Mouse (Mus musculus) MEL (cell line): ENCODE results near the gene Il4. TPM values are rescaled to one million over a fixed set of nuclear protein-coding genes. Genes with fewer than 3 reads are reported as not detected.
A peak's percentile ranks its signal among the peaks of the same experiment; 100 is the strongest.

ENCODE experiments used
- DNase-seq: peaks from one replicate; pipeline ENCODE4 v3.0.0; 2011; ENCODE audit warnings: low read depth, low spot score
- H3K27ac ChIP-seq: 2 replicates; pipeline ENCODE4 v1.5.1; 2012; ENCODE audit warnings: low read depth, mild to moderate bottlenecking, control low read depth, low read length, moderate library complexity; ENCODE audit not compliant: control insufficient read depth
- H3K27me3 ChIP-seq, 2 experiments: fragments of 150-350 bp in 1 of 2; sonication (generic) in 1 of 2; 2 replicates each; pipeline ENCODE4 v1.6.1; 2012; ENCODE audit warnings: low read length in 2 of 2, mild to moderate bottlenecking in 2 of 2, improper control_type of control experiment in 1 of 2, moderate library complexity in 1 of 2; ENCODE audit not compliant: insufficient read depth in 2 of 2, control insufficient read depth in 1 of 2
- H3K36me3 ChIP-seq, 2 experiments: 2 replicates each; pipeline ENCODE4 v1.6.1; 2012 to 2014; ENCODE audit warnings: low read length in 2 of 2, improper control_type of control experiment in 1 of 2, inconsistent platforms in 1 of 2, mild to moderate bottlenecking in 1 of 2; ENCODE audit not compliant: insufficient read depth in 2 of 2, control insufficient read depth in 1 of 2
- H3K4me1 ChIP-seq, 2 experiments: fragments of 150-350 bp in 1 of 2; sonication (generic) in 1 of 2; 2 replicates each; pipeline ENCODE4 v1.6.1; 2012; ENCODE audit warnings: low read length in 2 of 2, improper control_type of control experiment in 1 of 2, mild to moderate bottlenecking in 1 of 2; ENCODE audit not compliant: insufficient read depth in 2 of 2, control insufficient read depth in 1 of 2
- H3K4me3 ChIP-seq, 2 experiments: fragments of 150-350 bp in 1 of 2; sonication (generic) in 1 of 2; 2 replicates each; pipeline ENCODE4 v1.5.1; 2012; ENCODE audit warnings: low read depth in 2 of 2, low read length in 2 of 2, mild to moderate bottlenecking in 2 of 2, moderate library complexity in 2 of 2, control low read depth in 1 of 2, improper control_type of control experiment in 1 of 2; ENCODE audit not compliant: control insufficient read depth in 1 of 2, insufficient read depth in 1 of 2
- H3K79me2 ChIP-seq: 2 replicates; pipeline ENCODE4 v1.6.1; 2012; ENCODE audit warnings: mild to moderate bottlenecking, low read length, moderate library complexity; ENCODE audit not compliant: control insufficient read depth, poor library complexity, insufficient read depth
- H3K9ac ChIP-seq: 2 replicates; pipeline ENCODE4 v1.6.1; 2012; ENCODE audit warnings: low read depth, mild to moderate bottlenecking, control low read depth, low read length, moderate library complexity; ENCODE audit not compliant: control insufficient read depth, poor library complexity, severe bottlenecking
- H3K9me3 ChIP-seq: fragments of 150-350 bp; sonication (generic); replicated peaks from 2 replicates; pipeline ENCODE4 v1.6.1; 2012; ENCODE audit warnings: mild to moderate bottlenecking, low read length, improper control_type of control experiment, moderate library complexity; ENCODE audit not compliant: insufficient read depth
- BHLHE40 ChIP-seq: IDR thresholded peaks from 2 replicates; pipeline ENCODE4 v1.6.1; 2012; ENCODE audit warnings: low read depth, mild to moderate bottlenecking, inconsistent platforms, low read length, improper control_type of control experiment, borderline replicate concordance
- CHD1 ChIP-seq: IDR thresholded peaks from 2 replicates; pipeline ENCODE4 v1.6.1; 2012; ENCODE audit warnings: low read depth, mild to moderate bottlenecking, inconsistent platforms, low read length, improper control_type of control experiment
- CHD2 ChIP-seq: IDR thresholded peaks from 2 replicates; pipeline ENCODE4 v1.6.1; 2011; ENCODE audit warnings: low read length, improper control_type of control experiment
- CTCF ChIP-seq, 3 experiments: IDR thresholded peaks in 2 of 3; conservative IDR thresholded peaks in 1 of 3; 2 replicates each; pipeline ENCODE4 v1.5.1; 2011 to 2012; ENCODE audit warnings: low read length in 3 of 3, low read depth in 2 of 3, mild to moderate bottlenecking in 2 of 3, improper control_type of control experiment in 1 of 3, inconsistent platforms in 1 of 3, mixed read lengths in 1 of 3, moderate library complexity in 1 of 3; ENCODE audit not compliant: control insufficient read depth in 1 of 3, insufficient read depth in 1 of 3, poor library complexity in 1 of 3, severe bottlenecking in 1 of 3
- E2F4 ChIP-seq: IDR thresholded peaks from 2 replicates; pipeline ENCODE4 v1.6.1; 2011; ENCODE audit warnings: low read depth, low read length, improper control_type of control experiment, borderline replicate concordance
- ELF1 ChIP-seq: IDR thresholded peaks from 2 replicates; pipeline ENCODE4 v1.6.1; 2014; ENCODE audit warnings: low read depth, mild to moderate bottlenecking, inconsistent platforms, low read length, improper control_type of control experiment, moderate library complexity
- EP300 ChIP-seq, 2 experiments: IDR thresholded peaks; 2 replicates each; pipeline ENCODE4 v1.6.1; 2011; ENCODE audit warnings: improper control_type of control experiment in 2 of 2, low read length in 2 of 2, low read depth in 1 of 2, mild to moderate bottlenecking in 1 of 2
- ETS1 ChIP-seq: IDR thresholded peaks from 2 replicates; pipeline ENCODE4 v1.6.1; 2012; ENCODE audit warnings: low read depth, mild to moderate bottlenecking, inconsistent platforms, low read length, improper control_type of control experiment, moderate library complexity
- GABPA ChIP-seq: IDR thresholded peaks from 2 replicates; pipeline ENCODE4 v1.6.1; 2012; ENCODE audit warnings: low read depth, mild to moderate bottlenecking, inconsistent platforms, low read length, improper control_type of control experiment, moderate library complexity
- GATA1 ChIP-seq: IDR thresholded peaks from 2 replicates; pipeline ENCODE4 v1.6.1; 2011; ENCODE audit warnings: low read depth, low read length, improper control_type of control experiment
- JUND ChIP-seq: IDR thresholded peaks from 2 replicates; pipeline ENCODE4 v1.6.1; 2011; ENCODE audit warnings: low read depth, mild to moderate bottlenecking, improper control_type of control experiment, low read length
- KAT2A ChIP-seq: conservative IDR thresholded peaks from 2 replicates; pipeline ENCODE4 v1.6.1; 2012; ENCODE audit warnings: low read depth, low read length, improper control_type of control experiment, inconsistent platforms
- MAFK ChIP-seq: IDR thresholded peaks from 2 replicates; pipeline ENCODE4 v1.6.1; 2011; ENCODE audit warnings: low read depth, mild to moderate bottlenecking, low read length, improper control_type of control experiment, borderline replicate concordance
- MAX ChIP-seq: IDR thresholded peaks from 2 replicates; pipeline ENCODE4 v1.6.1; 2011; ENCODE audit warnings: low read length, improper control_type of control experiment
- MAZ ChIP-seq: IDR thresholded peaks from 2 replicates; pipeline ENCODE4 v1.6.1; 2012; ENCODE audit warnings: low read depth, mild to moderate bottlenecking, inconsistent platforms, low read length, improper control_type of control experiment
- MXI1 ChIP-seq: IDR thresholded peaks from 2 replicates; pipeline ENCODE4 v1.6.1; 2011; ENCODE audit warnings: mild to moderate bottlenecking, low read depth, low read length, improper control_type of control experiment
- MYB ChIP-seq: IDR thresholded peaks from 2 replicates; pipeline ENCODE4 v1.6.1; 2011; ENCODE audit warnings: mild to moderate bottlenecking, low read depth, low read length, improper control_type of control experiment
- MYC ChIP-seq: IDR thresholded peaks from 2 replicates; pipeline ENCODE4 v1.6.1; 2011; ENCODE audit warnings: low read depth, mild to moderate bottlenecking, low read length, improper control_type of control experiment, moderate library complexity
- NELFE ChIP-seq: IDR thresholded peaks from 2 replicates; pipeline ENCODE4 v1.6.1; 2011; ENCODE audit warnings: low read depth, low read length, improper control_type of control experiment
- NRF1 ChIP-seq: IDR thresholded peaks from 2 replicates; pipeline ENCODE4 v1.6.1; 2014; ENCODE audit warnings: low read depth, mild to moderate bottlenecking, inconsistent platforms, low read length, improper control_type of control experiment, moderate library complexity; ENCODE audit not compliant: poor library complexity, insufficient read depth, severe bottlenecking
- POLR2A ChIP-seq, 2 experiments: IDR thresholded peaks; 2 replicates each; pipeline ENCODE4 v1.6.1; 2011 to 2012; ENCODE audit warnings: low read length in 2 of 2, mild to moderate bottlenecking in 2 of 2, control low read depth in 1 of 2, improper control_type of control experiment in 1 of 2, low read depth in 1 of 2, moderate library complexity in 1 of 2; ENCODE audit not compliant: control insufficient read depth in 1 of 2, insufficient read depth in 1 of 2, poor library complexity in 1 of 2
- POLR2AphosphoS2 ChIP-seq: IDR thresholded peaks from 2 replicates; pipeline ENCODE4 v1.6.1; 2011; ENCODE audit warnings: low read length, improper control_type of control experiment
- POLR2AphosphoS5 ChIP-seq: IDR thresholded peaks from 2 replicates; pipeline ENCODE4 v1.6.1; 2012; ENCODE audit warnings: low read depth, borderline replicate concordance, mild to moderate bottlenecking, inconsistent platforms, low read length, moderate library complexity, mixed read lengths
- RAD21 ChIP-seq: IDR thresholded peaks from 2 replicates; pipeline ENCODE4 v1.6.1; 2011; ENCODE audit warnings: mild to moderate bottlenecking, low read depth, low read length, improper control_type of control experiment
- RCOR1 ChIP-seq: IDR thresholded peaks from 2 replicates; pipeline ENCODE4 v1.6.1; 2012; ENCODE audit warnings: low read depth, mild to moderate bottlenecking, inconsistent platforms, low read length, improper control_type of control experiment
- SMC3 ChIP-seq: IDR thresholded peaks from 2 replicates; pipeline ENCODE4 v1.6.1; 2011; ENCODE audit warnings: low read depth, low read length, improper control_type of control experiment
- TAL1 ChIP-seq: IDR thresholded peaks from 2 replicates; pipeline ENCODE4 v1.6.1; 2012; ENCODE audit warnings: mild to moderate bottlenecking, inconsistent platforms, low read length, moderate library complexity, mixed read lengths
- TBP ChIP-seq: IDR thresholded peaks from 2 replicates; pipeline ENCODE4 v1.8.0; 2011; ENCODE audit warnings: low read depth, low read length, improper control_type of control experiment
- TCF12 ChIP-seq: IDR thresholded peaks from 2 replicates; pipeline ENCODE4 v1.6.1; 2014; ENCODE audit warnings: low read depth, mild to moderate bottlenecking, inconsistent platforms, low read length, improper control_type of control experiment, moderate library complexity
- UBTF ChIP-seq: IDR thresholded peaks from 2 replicates; pipeline ENCODE4 v1.6.1; 2012; ENCODE audit warnings: low read depth, mild to moderate bottlenecking, inconsistent platforms, low read length, improper control_type of control experiment, moderate library complexity, borderline replicate concordance; ENCODE audit not compliant: insufficient read depth
- USF1 ChIP-seq: IDR thresholded peaks from 2 replicates; pipeline ENCODE4 v1.6.1; 2014; ENCODE audit warnings: low read depth, mild to moderate bottlenecking, inconsistent platforms, low read length, improper control_type of control experiment, moderate library complexity
- USF2 ChIP-seq, 2 experiments: IDR thresholded peaks; 2 replicates each; pipeline ENCODE4 v1.6.1; 2011 to 2012; ENCODE audit warnings: improper control_type of control experiment in 2 of 2, low read length in 2 of 2, borderline replicate concordance in 1 of 2, inconsistent platforms in 1 of 2, low read depth in 1 of 2, mild to moderate bottlenecking in 1 of 2; ENCODE audit not compliant: insufficient read depth in 1 of 2
- ZKSCAN1 ChIP-seq: IDR thresholded peaks from 2 replicates; pipeline ENCODE4 v1.6.1; 2012; ENCODE audit warnings: low read depth, mild to moderate bottlenecking, inconsistent platforms, low read length, improper control_type of control experiment, moderate library complexity
- ZMIZ1 ChIP-seq: IDR thresholded peaks from 2 replicates; pipeline ENCODE4 v1.6.1; 2012; ENCODE audit warnings: low read depth, mild to moderate bottlenecking, inconsistent platforms, low read length, improper control_type of control experiment, moderate library complexity
- ZNF384 ChIP-seq: IDR thresholded peaks from 2 replicates; pipeline ENCODE4 v1.6.1; 2012; ENCODE audit warnings: low read depth, mild to moderate bottlenecking, inconsistent platforms, low read length, improper control_type of control experiment
- polyA plus RNA-seq, 2 experiments: library from polyadenylated mRNA; stranded (reverse) in 1 of 2; unstranded in 1 of 2; fragments of >175 nt in 1 of 2; fragments of >200 nt in 1 of 2; gene quantifications; 2 replicates each; pipeline versions ENCODE4 v1.2.1 to v1.2.4; 2012; ENCODE audit warnings: low replicate concordance in 2 of 2, low read depth in 1 of 2; ENCODE audit not compliant: insufficient read length in 2 of 2, insufficient read depth in 1 of 2, missing spikeins in 1 of 2
- total RNA-seq: library from RNA; depleted of rRNA; stranded (reverse); fragments of 300-350 nt; gene quantifications from 2 replicates; pipeline ENCODE4 v1.2.3, GENCODE M21; 2012

Gene Il4
- total and polyA plus RNA-seq, 3 experiments = 4.3 to 10.4 TPM; not detected in 1

- H3K27me3 ChIP-seq = no peaks in the 10 kb centered on the region
- H3K4me3 ChIP-seq = peak overlapping the region; percentile 83 to 97
- peak; percentile 93 for DNase-seq
- H3K9ac ChIP-seq = peak overlapping the region; percentile 88
- H3K27ac ChIP-seq = peak overlapping the region; percentile 97
- no peaks in the 10 kb centered on the region for H3K9me3 ChIP-seq
- peaks cover 22% of the 10 kb centered on the region for H3K79me2 ChIP-seq
- peaks cover 42 to 55% of the 10 kb centered on the region in 2 experiments for H3K4me1 ChIP-seq
- H3K36me3 ChIP-seq = peaks cover 0 to 50% of the 10 kb centered on the region in 2 experiments; a peak in 3 of 4 replicates
- TF ChIP-seq ZKSCAN1 = no peak
- TF ChIP-seq EP300 (IDR thresholded peaks at IDR 0.05; ENCODE audit: low read depth in 1 of 2, low read length in 2 of 2) = peak; percentile 87 to 90
- peak; percentile 75 to 82; a peak in 3 of 4 replicates for TF ChIP-seq POLR2A (IDR thresholded peaks at IDR 0.05; ENCODE audit: control insufficient read depth in 1 of 2, insufficient read depth in 1 of 2, low read depth in 1 of 2, low read length in 2 of 2, poor library complexity in 1 of 2)
- TF ChIP-seq MAFK = 0 out of 2 replicates have a peak, but pooled peaks have one; percentile 60
- peak; percentile 82 for TF ChIP-seq RCOR1
- TF ChIP-seq POLR2AphosphoS5 = peak; percentile 33; the same call in 1 of the 2 replicates
- 0 out of 2 replicates have a peak, but pooled peaks have one; percentile 25 for TF ChIP-seq NRF1
- TF ChIP-seq CHD1 = peak; percentile 48; the same call in 1 of the 2 replicates
- TF ChIP-seq TCF12 = peak; percentile 91
- no peak for TF ChIP-seq ZNF384
- TF ChIP-seq UBTF = no peak
- TF ChIP-seq ZMIZ1 = peak; percentile 97
- 0 out of 2 replicates have a peak, but pooled peaks have one; percentile 16 for TF ChIP-seq SMC3
- TF ChIP-seq NELFE = peak; percentile 92
- peak; percentile 66 for TF ChIP-seq CHD2
- peak; percentile 97 for TF ChIP-seq POLR2AphosphoS2
- 0 out of 2 replicates have a peak, but pooled peaks have one; percentile 47 for TF ChIP-seq KAT2A
- TF ChIP-seq ELF1 = peak; percentile 77
- TF ChIP-seq TAL1 = peak; percentile 70
- TF ChIP-seq GABPA = no peak
- peak; percentile 93 for TF ChIP-seq BHLHE40
- no peak for TF ChIP-seq MYB
- peak; percentile 90 for TF ChIP-seq MYC
- peak; percentile 88 for TF ChIP-seq MAX
- peak; percentile 92 for TF ChIP-seq GATA1
- TF ChIP-seq JUND = no peak
- TF ChIP-seq MAZ = peak; percentile 99
- TF ChIP-seq RAD21 = no peak
- no peak for TF ChIP-seq CTCF (IDR thresholded peaks at IDR 0.05 in 2 of 3, conservative IDR thresholded peaks at IDR 0.05 in 1 of 3; ENCODE audit: control insufficient read depth in 1 of 3, insufficient read depth in 1 of 3, low read depth in 2 of 3, low read length in 3 of 3, poor library complexity in 1 of 3, severe bottlenecking in 1 of 3)
- no peak for TF ChIP-seq E2F4
- no peak for TF ChIP-seq USF2 (IDR thresholded peaks at IDR 0.05; ENCODE audit: borderline replicate concordance in 1 of 2, insufficient read depth in 1 of 2, low read depth in 1 of 2, low read length in 2 of 2)
- peak; percentile 95 for TF ChIP-seq TBP
- peak; percentile 96 for TF ChIP-seq MXI1
- TF ChIP-seq USF1 = peak; percentile 85
- TF ChIP-seq ETS1 = peak; percentile 97
Measured at GRCm38 (mm10) chr11:53616748-53617558, 1.5 kb downstream of the Il4 start.
